Mouse (Mus musculus): Measurements from ENCODE around the gene Gm9964. TPM values are rescaled to one million over a fixed set of nuclear protein-coding genes. Genes with fewer than 3 reads are reported as not detected.
"Not testable (repeated sequence)": the region's sequence is repeated elsewhere in the genome, so short reads cannot be mapped to it uniquely, and the experiment has no call there.

The Gm9964 gene
- polyA plus RNA-seq, 1 experiment: not detected

DNA sequence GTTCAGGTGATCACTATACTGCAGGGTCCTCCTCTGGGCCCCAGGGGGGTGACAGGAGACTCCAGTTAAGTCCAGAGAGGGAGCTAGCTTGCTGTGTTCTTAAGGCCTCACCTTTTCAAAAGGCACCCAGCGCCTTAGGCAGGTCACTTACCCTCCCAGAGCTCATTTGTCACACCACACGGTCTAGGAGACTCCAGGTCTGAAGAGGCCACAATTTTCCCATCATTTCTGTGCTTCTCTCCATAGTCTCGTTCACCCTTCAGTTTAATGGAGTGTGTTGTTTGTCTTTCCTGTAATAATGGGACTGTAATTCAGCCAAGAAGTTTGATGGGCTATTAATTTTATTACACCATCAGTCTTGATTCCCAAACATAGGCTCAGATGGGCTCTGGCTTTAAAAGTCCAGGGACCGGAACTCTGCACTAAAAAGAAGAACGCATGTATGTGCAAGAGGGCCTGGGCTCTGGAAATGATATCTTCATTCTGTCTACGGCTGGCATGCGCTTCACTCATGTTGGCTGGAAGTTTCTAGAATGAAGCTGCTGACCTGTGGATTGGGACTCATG lies 8.3 kb downstream of the Gm9964 start:
- no peaks in the 10 kb centered on the region for H3K4me1 ChIP-seq (ENCODE audit: control insufficient read depth, insufficient read depth, low read length)
- TF ChIP-seq CTCF (IDR thresholded peaks at IDR 0.05; ENCODE audit: extremely low read depth, insufficient read depth, low read length) (no peak), POLR2A (IDR thresholded peaks at IDR 0.05; ENCODE audit: extremely low read depth, insufficient read depth, low read length) (no peak)
- H3K4me3 ChIP-seq (ENCODE audit: insufficient read depth, low read length): no peak overlapping the region
- H3K27ac ChIP-seq (ENCODE audit: insufficient read depth, low read length): no peak overlapping the region

GRCm38 (mm10) chr11:79287447-79287846 lies 9.3 kb downstream of the Gm9964 start:
- Histone ChIP-seq H3K4me1 (ENCODE audit: control insufficient read depth, insufficient read depth, low read length) (no peaks in the 10 kb centered on the region), H3K4me3 (ENCODE audit: insufficient read depth, low read length) (no peak overlapping the region), H3K27ac (ENCODE audit: insufficient read depth, low read length) (no peak overlapping the region)
- TF ChIP-seq CTCF (IDR thresholded peaks at IDR 0.05; ENCODE audit: extremely low read depth, insufficient read depth, low read length): no peak
- no peak for TF ChIP-seq POLR2A (IDR thresholded peaks at IDR 0.05; ENCODE audit: extremely low read depth, insufficient read depth, low read length)

GRCm38 (mm10) chr11:79286305-79286799 lies 10.4 kb downstream of the Gm9964 start:
- no peak overlapping the region for H3K27ac ChIP-seq (ENCODE audit: insufficient read depth, low read length)
- no peaks in the 10 kb centered on the region for H3K4me1 ChIP-seq (ENCODE audit: control insufficient read depth, insufficient read depth, low read length)
- TF ChIP-seq CTCF (IDR thresholded peaks at IDR 0.05; ENCODE audit: extremely low read depth, insufficient read depth, low read length): no peak
- no peak for TF ChIP-seq POLR2A (IDR thresholded peaks at IDR 0.05; ENCODE audit: extremely low read depth, insufficient read depth, low read length)
- no peak overlapping the region for H3K4me3 ChIP-seq (ENCODE audit: insufficient read depth, low read length)

DNA sequence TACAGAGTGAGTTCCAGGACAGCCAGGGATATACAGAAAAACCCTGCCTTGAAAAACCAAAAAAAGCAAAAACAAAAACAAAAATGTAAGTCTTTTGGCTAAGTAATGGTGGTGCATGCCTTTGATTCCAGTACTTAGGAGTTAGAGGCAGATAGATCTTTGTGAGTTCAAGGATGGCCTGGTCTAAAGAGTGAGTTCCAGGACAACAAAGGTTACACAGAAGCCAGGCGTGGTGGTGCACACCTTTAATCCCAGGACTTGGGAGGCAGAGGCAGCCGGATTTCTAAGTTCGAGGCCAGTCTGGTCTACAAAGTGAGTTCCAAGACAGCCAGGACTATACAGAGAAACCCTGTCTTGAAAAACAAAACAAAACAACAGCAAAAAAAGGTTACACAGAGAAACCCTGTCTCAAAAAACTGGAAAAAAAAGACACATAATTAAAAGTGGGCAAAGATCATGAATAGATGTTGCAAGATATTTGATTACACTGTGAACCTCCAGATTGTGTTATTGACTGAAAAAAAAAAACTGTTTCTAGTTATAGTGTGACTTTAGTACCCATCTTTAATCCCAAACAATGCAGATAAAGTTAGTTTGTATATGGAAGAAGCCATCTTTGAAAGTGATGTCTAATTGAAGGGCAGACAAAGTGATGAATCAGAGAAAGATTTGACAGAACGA lies 13.2 kb downstream of the Gm9964 start:
- H3K27ac ChIP-seq (ENCODE audit: insufficient read depth, low read length): no peak overlapping the region
- no peak overlapping the region for H3K4me3 ChIP-seq (ENCODE audit: insufficient read depth, low read length)
- no peaks in the 10 kb centered on the region for H3K4me1 ChIP-seq (ENCODE audit: control insufficient read depth, insufficient read depth, low read length)
- TF ChIP-seq CTCF (IDR thresholded peaks at IDR 0.05; ENCODE audit: extremely low read depth, insufficient read depth, low read length) (no peak), POLR2A (IDR thresholded peaks at IDR 0.05; ENCODE audit: extremely low read depth, insufficient read depth, low read length) (no peak)

- H3K4me1 ChIP-seq (ENCODE audit: control insufficient read depth, insufficient read depth, low read length): no peaks in the 10 kb centered on the region
- TF ChIP-seq POLR2A (IDR thresholded peaks at IDR 0.05; ENCODE audit: extremely low read depth, insufficient read depth, low read length): no peak
- no peak for TF ChIP-seq CTCF (IDR thresholded peaks at IDR 0.05; ENCODE audit: extremely low read depth, insufficient read depth, low read length)
- no peak overlapping the region for H3K27ac ChIP-seq (ENCODE audit: insufficient read depth, low read length)
- no peak overlapping the region for H3K4me3 ChIP-seq (ENCODE audit: insufficient read depth, low read length)
Measured at GRCm38 (mm10) chr11:79281396-79281795, 15.3 kb downstream of the Gm9964 start.

DNA sequence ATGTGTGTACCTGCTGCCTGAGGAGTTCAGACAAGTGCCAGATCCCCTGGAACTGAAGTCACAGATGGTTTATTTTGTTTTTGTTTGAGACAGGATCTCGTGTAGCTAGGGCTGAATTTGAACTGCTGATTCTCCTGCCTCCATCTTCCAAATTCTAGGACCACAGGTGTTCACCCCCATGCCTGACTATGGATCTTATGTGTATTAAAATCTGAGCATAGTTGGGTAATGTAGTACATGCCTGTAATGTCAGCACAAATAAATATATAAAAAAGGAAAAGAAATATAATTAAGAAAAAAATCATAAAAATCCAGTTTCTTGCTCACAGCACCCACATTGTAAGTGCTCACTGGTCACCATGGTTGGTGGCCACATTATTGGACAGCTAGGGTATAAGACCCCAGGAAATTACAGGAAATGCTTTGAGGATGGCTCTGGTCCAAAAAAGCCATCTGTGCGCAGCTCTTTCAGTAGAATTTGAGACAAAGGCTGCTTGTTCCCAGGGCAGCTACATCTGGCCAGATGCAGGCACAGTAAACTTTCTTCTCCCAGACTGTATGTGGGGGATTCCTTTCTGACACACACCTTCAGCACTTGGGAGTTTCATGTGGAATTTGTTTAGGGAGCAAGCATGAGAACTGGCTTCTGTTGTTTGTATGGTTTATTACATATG lies 16.8 kb downstream of the Gm9964 start:
- H3K4me1 ChIP-seq (ENCODE audit: control insufficient read depth, insufficient read depth, low read length): no peaks in the 10 kb centered on the region
- no peak overlapping the region for H3K4me3 ChIP-seq (ENCODE audit: insufficient read depth, low read length)
- TF ChIP-seq POLR2A (IDR thresholded peaks at IDR 0.05; ENCODE audit: extremely low read depth, insufficient read depth, low read length): no peak
- TF ChIP-seq CTCF (IDR thresholded peaks at IDR 0.05; ENCODE audit: extremely low read depth, insufficient read depth, low read length): no peak
- no peak overlapping the region for H3K27ac ChIP-seq (ENCODE audit: insufficient read depth, low read length)

- Histone ChIP-seq H3K4me3 (ENCODE audit: insufficient read depth, low read length) (no peak overlapping the region), H3K4me1 (ENCODE audit: control insufficient read depth, insufficient read depth, low read length) (no peaks in the 10 kb centered on the region), H3K27ac (ENCODE audit: insufficient read depth, low read length) (no peak overlapping the region)
- TF ChIP-seq CTCF (IDR thresholded peaks at IDR 0.05; ENCODE audit: extremely low read depth, insufficient read depth, low read length): no peak
Measured at GRCm38 (mm10) chr11:79273757-79274156, 22.9 kb downstream of the Gm9964 start.

- Histone ChIP-seq H3K27ac (ENCODE audit: insufficient read depth, low read length) (no peak overlapping the region), H3K4me3 (ENCODE audit: insufficient read depth, low read length) (no peak overlapping the region), H3K4me1 (ENCODE audit: control insufficient read depth, insufficient read depth, low read length) (no peaks in the 10 kb centered on the region)
- TF ChIP-seq CTCF (IDR thresholded peaks at IDR 0.05; ENCODE audit: extremely low read depth, insufficient read depth, low read length) (no peak), POLR2A (IDR thresholded peaks at IDR 0.05; ENCODE audit: extremely low read depth, insufficient read depth, low read length) (no peak)
Measured at GRCm38 (mm10) chr11:79273039-79273438, 23.7 kb downstream of the Gm9964 start.

GRCm38 (mm10) chr11:79267171-79267570 lies 29.5 kb downstream of the Gm9964 start:
- no peaks in the 10 kb centered on the region for H3K4me1 ChIP-seq (ENCODE audit: control insufficient read depth, insufficient read depth, low read length)
- TF ChIP-seq POLR2A (IDR thresholded peaks at IDR 0.05; ENCODE audit: extremely low read depth, insufficient read depth, low read length): no peak
- TF ChIP-seq CTCF (IDR thresholded peaks at IDR 0.05; ENCODE audit: extremely low read depth, insufficient read depth, low read length): no peak
- no peak overlapping the region for H3K27ac ChIP-seq (ENCODE audit: insufficient read depth, low read length)
- no peak overlapping the region for H3K4me3 ChIP-seq (ENCODE audit: insufficient read depth, low read length)

DNA sequence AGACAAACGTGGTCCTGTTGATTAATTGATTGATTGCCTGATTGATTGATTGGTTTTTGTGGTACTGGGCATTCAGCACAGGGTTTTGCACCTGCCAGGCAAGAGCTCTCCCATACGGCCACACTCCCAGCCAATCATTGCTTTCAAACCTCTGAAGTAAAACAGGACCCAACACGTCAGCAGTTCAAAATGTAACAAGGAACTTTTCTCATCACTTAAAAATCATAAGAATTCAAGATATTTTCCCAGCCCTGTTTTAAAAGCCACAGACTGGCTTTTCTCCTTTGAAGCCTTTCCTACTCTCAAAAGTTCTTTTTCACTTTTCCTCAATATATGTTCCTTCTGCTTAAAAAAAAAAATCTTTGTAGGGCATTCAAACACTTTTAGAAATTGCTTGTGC lies 32.3 kb downstream of the Gm9964 start:
- H3K4me3 ChIP-seq (ENCODE audit: insufficient read depth, low read length): no peak overlapping the region
- H3K27ac ChIP-seq (ENCODE audit: insufficient read depth, low read length): no peak overlapping the region
- no peak for TF ChIP-seq POLR2A (IDR thresholded peaks at IDR 0.05; ENCODE audit: extremely low read depth, insufficient read depth, low read length)
- TF ChIP-seq CTCF (IDR thresholded peaks at IDR 0.05; ENCODE audit: extremely low read depth, insufficient read depth, low read length): no peak
- no peaks in the 10 kb centered on the region for H3K4me1 ChIP-seq (ENCODE audit: control insufficient read depth, insufficient read depth, low read length)

DNA sequence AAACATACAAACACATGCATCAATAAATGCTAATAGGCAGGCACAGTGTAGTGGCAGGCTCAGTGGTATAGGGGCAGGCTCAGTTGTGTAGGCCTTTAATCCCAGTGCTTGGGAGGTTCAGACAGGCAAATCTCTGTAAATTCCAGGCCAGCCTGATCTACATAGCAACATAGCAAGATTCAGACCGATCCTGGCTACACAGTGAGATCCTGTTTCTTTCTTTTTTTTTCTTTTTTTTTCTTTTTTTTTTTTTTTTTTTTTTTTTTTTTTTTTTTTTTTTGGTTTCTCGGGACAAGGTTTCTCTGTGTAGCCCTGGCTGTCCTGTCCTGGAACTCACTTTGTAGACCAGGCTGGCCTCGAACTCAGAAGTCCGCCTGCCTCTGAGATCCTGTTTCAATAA lies 36.6 kb downstream of the Gm9964 start:
- H3K4me3 ChIP-seq (ENCODE audit: insufficient read depth, low read length); H3K27ac ChIP-seq (ENCODE audit: insufficient read depth, low read length); H3K4me1 ChIP-seq (ENCODE audit: control insufficient read depth, insufficient read depth, low read length): not testable (repeated sequence)

Measured in cortical plate, adult 2 months (tissue).